Mouse (Mus musculus): Measurements from ENCODE around the gene Cops4. TPM values are rescaled to one million over a fixed set of nuclear protein-coding genes. Genes with fewer than 3 reads are reported as not detected.

Cops4 gene
- polyA plus RNA-seq, 1 experiment = 87.0 TPM

GRCm38 (mm10) chr5:100546294-100547080 is 28.4 kb downstream of the Cops4 start:
- TF ChIP-seq CTCF (IDR thresholded peaks at IDR 0.05; ENCODE audit: borderline replicate concordance, extremely low read depth, insufficient read depth, insufficient read length) (peak; percentile 19; the same call in 1 of the 2 replicates), POLR2A (IDR thresholded peaks at IDR 0.05; ENCODE audit: borderline replicate concordance, extremely low read depth, insufficient read depth, insufficient read length, poor library complexity, severe bottlenecking) (no peak)
- no peak for DNase-seq (ENCODE audit: low read depth)

GRCm38 (mm10) chr5:100548236-100548635 is 30.1 kb downstream of the Cops4 start:
- no peak for DNase-seq (ENCODE audit: low read depth)
- TF ChIP-seq POLR2A (IDR thresholded peaks at IDR 0.05; ENCODE audit: borderline replicate concordance, extremely low read depth, insufficient read depth, insufficient read length, poor library complexity, severe bottlenecking) (no peak), CTCF (IDR thresholded peaks at IDR 0.05; ENCODE audit: borderline replicate concordance, extremely low read depth, insufficient read depth, insufficient read length) (no peak)

GRCm38 (mm10) chr5:100549311-100549710 is 31.2 kb downstream of the Cops4 start:
- no peak for TF ChIP-seq CTCF (IDR thresholded peaks at IDR 0.05; ENCODE audit: borderline replicate concordance, extremely low read depth, insufficient read depth, insufficient read length)
- no peak for TF ChIP-seq POLR2A (IDR thresholded peaks at IDR 0.05; ENCODE audit: borderline replicate concordance, extremely low read depth, insufficient read depth, insufficient read length, poor library complexity, severe bottlenecking)
- no peak for DNase-seq (ENCODE audit: low read depth)

- TF ChIP-seq POLR2A (IDR thresholded peaks at IDR 0.05; ENCODE audit: borderline replicate concordance, extremely low read depth, insufficient read depth, insufficient read length, poor library complexity, severe bottlenecking) = no peak
- no peak for TF ChIP-seq CTCF (IDR thresholded peaks at IDR 0.05; ENCODE audit: borderline replicate concordance, extremely low read depth, insufficient read depth, insufficient read length)
- no peak for DNase-seq (ENCODE audit: low read depth)
Measured at GRCm38 (mm10) chr5:100550151-100550550, 32.0 kb downstream of the Cops4 start.

GRCm38 (mm10) chr5:100551952-100552351 is 33.8 kb downstream of the Cops4 start:
- TF ChIP-seq CTCF (IDR thresholded peaks at IDR 0.05; ENCODE audit: borderline replicate concordance, extremely low read depth, insufficient read depth, insufficient read length) (no peak), POLR2A (IDR thresholded peaks at IDR 0.05; ENCODE audit: borderline replicate concordance, extremely low read depth, insufficient read depth, insufficient read length, poor library complexity, severe bottlenecking) (no peak)
- DNase-seq (ENCODE audit: low read depth) = no peak

- TF ChIP-seq POLR2A (IDR thresholded peaks at IDR 0.05; ENCODE audit: borderline replicate concordance, extremely low read depth, insufficient read depth, insufficient read length, poor library complexity, severe bottlenecking) (no peak), CTCF (IDR thresholded peaks at IDR 0.05; ENCODE audit: borderline replicate concordance, extremely low read depth, insufficient read depth, insufficient read length) (no peak)
- DNase-seq (ENCODE audit: low read depth) = peak; percentile 53
Measured at GRCm38 (mm10) chr5:100553426-100553825, 35.3 kb downstream of the Cops4 start.

GRCm38 (mm10) chr5:100557019-100557418 is 38.9 kb downstream of the Cops4 start:
- DNase-seq (ENCODE audit: low read depth) = no peak
- TF ChIP-seq CTCF (IDR thresholded peaks at IDR 0.05; ENCODE audit: borderline replicate concordance, extremely low read depth, insufficient read depth, insufficient read length) (no peak), POLR2A (IDR thresholded peaks at IDR 0.05; ENCODE audit: borderline replicate concordance, extremely low read depth, insufficient read depth, insufficient read length, poor library complexity, severe bottlenecking) (no peak)

GRCm38 (mm10) chr5:100557537-100557936 is 39.4 kb downstream of the Cops4 start:
- TF ChIP-seq CTCF (IDR thresholded peaks at IDR 0.05; ENCODE audit: borderline replicate concordance, extremely low read depth, insufficient read depth, insufficient read length) (no peak), POLR2A (IDR thresholded peaks at IDR 0.05; ENCODE audit: borderline replicate concordance, extremely low read depth, insufficient read depth, insufficient read length, poor library complexity, severe bottlenecking) (no peak)
- no peak for DNase-seq (ENCODE audit: low read depth)

GRCm38 (mm10) chr5:100558783-100559182 is 40.7 kb downstream of the Cops4 start:
- TF ChIP-seq CTCF (IDR thresholded peaks at IDR 0.05; ENCODE audit: borderline replicate concordance, extremely low read depth, insufficient read depth, insufficient read length) = no peak
- no peak for DNase-seq (ENCODE audit: low read depth)

- DNase-seq (ENCODE audit: low read depth) = no peak
- no peak for TF ChIP-seq CTCF (IDR thresholded peaks at IDR 0.05; ENCODE audit: borderline replicate concordance, extremely low read depth, insufficient read depth, insufficient read length)
Measured at GRCm38 (mm10) chr5:100559357-100559756, 41.2 kb downstream of the Cops4 start.

- no peak for DNase-seq (ENCODE audit: low read depth)
- TF ChIP-seq CTCF (IDR thresholded peaks at IDR 0.05; ENCODE audit: borderline replicate concordance, extremely low read depth, insufficient read depth, insufficient read length) (no peak), POLR2A (IDR thresholded peaks at IDR 0.05; ENCODE audit: borderline replicate concordance, extremely low read depth, insufficient read depth, insufficient read length, poor library complexity, severe bottlenecking) (no peak)
Measured at GRCm38 (mm10) chr5:100562702-100563101, 44.6 kb downstream of the Cops4 start.

GRCm38 (mm10) chr5:100566798-100567197 is 48.7 kb downstream of the Cops4 start:
- no peak for DNase-seq (ENCODE audit: low read depth)
- no peak for TF ChIP-seq POLR2A (IDR thresholded peaks at IDR 0.05; ENCODE audit: borderline replicate concordance, extremely low read depth, insufficient read depth, insufficient read length, poor library complexity, severe bottlenecking)
- no peak for TF ChIP-seq CTCF (IDR thresholded peaks at IDR 0.05; ENCODE audit: borderline replicate concordance, extremely low read depth, insufficient read depth, insufficient read length)
